Mouse (Mus musculus): ENCODE results near the gene Samd1.

DNA sequence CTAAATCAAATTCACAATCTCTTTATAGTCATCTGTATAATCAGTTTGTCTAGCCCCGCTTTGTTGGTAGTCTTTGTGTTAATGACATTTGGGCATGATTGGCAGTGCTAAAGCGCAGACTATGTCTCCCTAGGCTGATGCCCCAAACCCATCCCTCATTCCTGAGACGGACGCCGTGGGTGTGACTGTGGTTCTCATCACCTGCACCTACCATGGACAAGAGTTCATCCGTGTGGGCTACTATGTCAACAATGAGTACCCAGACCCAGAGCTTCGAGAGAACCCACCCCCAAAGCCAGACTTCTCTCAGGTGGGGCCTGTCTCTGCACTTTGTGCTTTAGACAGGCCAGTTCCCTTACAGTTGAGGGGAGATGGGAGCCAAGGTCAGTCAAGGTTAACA, 29.8 kb upstream of the Samd1 start:
- no peak for TF ChIP-seq CTCF (IDR thresholded peaks at IDR 0.05; ENCODE audit: borderline replicate concordance, control insufficient read depth, extremely low read depth, insufficient read depth, low read length, poor library complexity)
- TF ChIP-seq POLR2A (IDR thresholded peaks at IDR 0.05; ENCODE audit: control insufficient read depth, extremely low read depth, insufficient read depth, low read length, poor library complexity) = no peak
